ENCODE assay signal across 23 mouse cellular contexts in the genomic region with DNA sequence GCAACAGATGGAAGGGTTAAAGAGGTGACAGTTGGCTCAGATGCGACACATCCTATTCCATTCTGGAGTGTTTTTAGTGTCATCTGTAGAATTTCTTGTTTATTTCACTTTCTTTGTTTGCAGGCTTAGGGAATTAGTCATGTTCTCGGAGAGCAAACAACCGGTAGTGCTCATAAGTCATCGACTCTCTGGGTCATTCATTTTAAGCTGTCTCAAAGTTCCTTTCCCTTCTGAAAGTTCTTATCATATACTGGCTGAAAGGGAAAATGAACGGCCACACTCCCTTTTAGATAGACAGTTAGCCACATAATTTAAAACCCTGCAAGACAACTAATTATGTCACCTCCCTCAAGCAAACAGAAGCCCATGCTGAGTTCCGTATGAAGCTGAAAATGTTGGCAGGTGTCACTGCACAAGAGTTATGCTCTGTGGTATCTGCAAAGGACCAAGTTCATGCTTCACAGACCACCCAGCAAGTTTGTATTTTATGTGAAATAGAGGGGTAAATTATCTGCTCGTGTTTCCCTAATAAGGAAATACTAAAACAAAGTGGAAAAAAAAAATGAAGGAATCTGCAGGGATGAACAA.
DNase-seq lines count a peak whose midpoint lies in the region; ATAC-seq and TF ChIP-seq lines count a peak whose summit lies in the region.
"Had no signal": no experiment of that assay in that cellular context is flagged by ENCODE, and none has a peak within 500 bp of the region (broad histone marks: within the 10 kb centered on the region; RNA-seq: fewer than 3 reads in every experiment).

No protein-coding gene starts in this region.

- no peak overlapping the region for H3K4me3 ChIP-seq in kidney, embryonic 14.5 days (ENCODE audit: low read length)
- no peak overlapping the region for H3K4me3 ChIP-seq in lung, embryonic 14.5 days (ENCODE audit: low read depth, low read length)
- H3K4me3 ChIP-seq: embryonic facial prominence, embryonic 15.5 days; erythroblast, embryonic 14.5 days; forebrain, embryonic 10.5 days; forebrain, embryonic 15.5 days; heart, adult 2 months; heart, embryonic 15.5 days had no signal

- H3K4me1 ChIP-seq in kidney, embryonic 14.5 days (ENCODE audit: control insufficient read depth, insufficient read depth, low read length) = no peaks in the 10 kb centered on the region
- no peaks in the 10 kb centered on the region for H3K4me1 ChIP-seq in lung, embryonic 14.5 days (ENCODE audit: insufficient read depth)
- H3K4me1 ChIP-seq: embryonic facial prominence, embryonic 15.5 days; forebrain, embryonic 15.5 days; heart, embryonic 15.5 days had no signal

- no peaks in the 10 kb centered on the region for H3K9me3 ChIP-seq in kidney, embryonic 14.5 days (ENCODE audit: control insufficient read depth, low read length)
- H3K9me3 ChIP-seq in lung, embryonic 14.5 days (ENCODE audit: low read depth, low read length) = no peaks in the 10 kb centered on the region
- H3K9me3 ChIP-seq: embryonic facial prominence, embryonic 15.5 days; forebrain, embryonic 10.5 days; forebrain, embryonic 15.5 days; G1E; heart, embryonic 15.5 days had no signal

- TF ChIP-seq CTCF in lung, embryonic 14.5 days (IDR thresholded peaks at IDR 0.05; ENCODE audit: low read depth) = no peak

- whole genome bisulfite sequencing in kidney, embryonic 14.5 days = 28% methylated on average over 7 of the region's 7 CpGs
- WGBS in lung, embryonic 14.5 days = 12% methylated on average over 7 of the region's 7 CpGs

- DNase-seq in cerebellum, postnatal 10 days = peak; percentile 8 to 16
- DNase-seq in cerebellum, adult 9-11 months = no peak
- DNase-seq in kidney, postnatal 36 days = no peak
- DNase-seq in lung, embryonic 14.5 days = peak; percentile 4
- no peak for DNase-seq in lung, postnatal 36 days
- no peak for DNase-seq in frontal cortex, adult 2 months (ENCODE audit: extremely low spot score in 1 of 2, low spot score in 1 of 2)
- DNase-seq: adrenal gland, postnatal 10 days; B cell, adult 2 months; cerebellum, adult 18-20 months; embryo, embryonic 11 days; gastrocnemius, postnatal 14 days; heart, adult 2 months; heart, postnatal 14 days had no signal

- no peaks in the 10 kb centered on the region for H3K27me3 ChIP-seq in kidney, embryonic 14.5 days (ENCODE audit: control insufficient read depth, insufficient read depth, low read length)
- H3K27me3 ChIP-seq in lung, embryonic 14.5 days (ENCODE audit: insufficient read depth, low read length) = no peaks in the 10 kb centered on the region
- H3K27me3 ChIP-seq: embryonic facial prominence, embryonic 15.5 days; forebrain, embryonic 15.5 days; heart, embryonic 15.5 days had no signal

- ATAC-seq in kidney, embryonic 14.5 days (ENCODE audit: low FRiP score, low TSS enrichment) = peak; percentile 87
- no peak for ATAC-seq in lung, embryonic 14.5 days (ENCODE audit: insufficient read depth)
- ATAC-seq: CD4-positive, CD25-positive, alpha-beta regulatory T cell, adult 4 months; forebrain, embryonic 15.5 days had no signal

- H3K4me2 ChIP-seq in kidney, embryonic 14.5 days (replicated peaks; ENCODE audit: low read depth, low read length) = no peak overlapping the region
- H3K4me2 ChIP-seq in lung, embryonic 14.5 days = no peak overlapping the region
- H3K4me2 ChIP-seq: embryonic facial prominence, embryonic 15.5 days; forebrain, embryonic 15.5 days; heart, embryonic 11.5 days; heart, embryonic 15.5 days; hindbrain, embryonic 14.5 days had no signal

- no peak overlapping the region for H3K9ac ChIP-seq in kidney, embryonic 14.5 days (ENCODE audit: low read depth, low read length)
- H3K9ac ChIP-seq in lung, embryonic 14.5 days = no peak overlapping the region
- H3K9ac ChIP-seq: embryonic facial prominence, embryonic 15.5 days; forebrain, embryonic 15.5 days; heart, embryonic 15.5 days; hindbrain, embryonic 14.5 days had no signal

- H3K27ac ChIP-seq in kidney, embryonic 14.5 days (ENCODE audit: low read depth, low read length) = no peak overlapping the region
- no peak overlapping the region for H3K27ac ChIP-seq in lung, embryonic 14.5 days (ENCODE audit: low read depth)
- H3K27ac ChIP-seq: embryonic facial prominence, embryonic 15.5 days; forebrain, embryonic 10.5 days; forebrain, embryonic 15.5 days; heart, adult 2 months; heart, embryonic 15.5 days; hindbrain, embryonic 14.5 days had no signal

- H3K36me3 ChIP-seq in kidney, embryonic 14.5 days (ENCODE audit: control insufficient read depth, insufficient read depth, low read length) = no peaks in the 10 kb centered on the region
- no peaks in the 10 kb centered on the region for H3K36me3 ChIP-seq in lung, embryonic 14.5 days (ENCODE audit: insufficient read depth)
- H3K36me3 ChIP-seq: embryonic facial prominence, embryonic 15.5 days; forebrain, embryonic 10.5 days; forebrain, embryonic 15.5 days; G1E; heart, embryonic 15.5 days had no signal

Comparison
In these comparisons a context has a peak if more than half of its experiments do, and no peak if none do; other contexts are left out.
1. DNase-seq: peak in cerebellum, postnatal 10 days (2 of 2) and lung, embryonic 14.5 days (single experiment); none in cerebellum, adult 9-11 months (single experiment), kidney, postnatal 36 days (0 of 2), lung, postnatal 36 days (single experiment) and frontal cortex, adult 2 months (0 of 2).